Mouse (Mus musculus) heart, adult 11 months (tissue): ENCODE results near the gene Fam102b.

Source experiments
- DNase-seq: peaks from one replicate; pipeline ENCODE4 v3.0.0; 2022

The Fam102b gene

GRCm38 (mm10) chr3:109027515-109027987 is at the start of gene Fam102b:
TSS of gene Fam102b (minus strand) at chr3:109027607.
- DNase-seq = peak; percentile 99

DNA sequence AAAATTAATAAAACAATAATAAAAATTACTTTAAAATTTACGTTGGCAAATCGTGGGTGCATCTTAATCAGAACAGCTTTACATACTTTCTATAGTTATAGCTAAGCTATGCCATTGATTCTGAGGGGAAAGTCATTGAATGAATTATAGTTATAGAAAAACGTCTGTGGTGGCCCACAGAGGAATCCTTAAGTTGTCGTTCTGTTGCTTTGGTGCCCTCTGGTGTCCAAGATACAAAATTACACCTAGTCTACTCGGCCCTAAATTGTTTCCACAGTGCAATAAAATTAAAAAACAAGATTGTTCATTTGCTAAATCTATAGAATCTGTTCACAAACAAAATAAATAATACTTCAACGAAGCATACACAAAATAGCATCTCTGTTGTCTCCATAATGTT is 35.6 kb upstream of the Fam102b start:
- DNase-seq = no peak

GRCm38 (mm10) chr3:109062391-109062790 is 35.0 kb upstream of the Fam102b start:
- DNase-seq = no peak

GRCm38 (mm10) chr3:109059903-109060302 is 32.5 kb upstream of the Fam102b start:
- DNase-seq = no peak

GRCm38 (mm10) chr3:109051946-109052331 is 24.5 kb upstream of the Fam102b start:
- no peak for DNase-seq

- DNase-seq = peak; percentile 96
These were observed 23.9 kb upstream of the Fam102b start for GRCm38 (mm10) chr3:109051056-109051945.

GRCm38 (mm10) chr3:109047707-109048283 is 20.4 kb upstream of the Fam102b start:
- no peak for DNase-seq

- DNase-seq = no peak
These were observed 19.0 kb upstream of the Fam102b start for GRCm38 (mm10) chr3:109046428-109046827.

- no peak for DNase-seq
These were observed 16.0 kb upstream of the Fam102b start for GRCm38 (mm10) chr3:109043395-109043794.

DNA sequence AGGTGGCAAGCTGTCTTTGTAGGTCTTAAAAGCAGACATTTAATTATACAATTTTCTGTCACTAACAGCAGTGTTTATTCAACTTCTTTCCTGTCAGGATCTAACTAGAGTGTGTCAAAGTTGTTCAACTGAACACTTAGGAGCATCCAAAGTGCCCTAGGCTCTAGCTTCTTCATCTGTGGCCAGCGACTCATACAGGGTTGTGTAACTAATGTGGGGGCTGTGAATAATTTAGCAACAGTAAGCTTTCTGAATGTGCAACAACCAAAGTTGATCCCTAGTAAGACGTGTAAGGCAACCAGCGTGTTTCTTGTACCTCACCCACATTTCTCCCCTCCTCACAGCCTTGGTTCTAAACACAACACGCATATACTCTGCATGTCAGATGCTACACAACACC is 13.5 kb upstream of the Fam102b start:
- DNase-seq = no peak

DNA sequence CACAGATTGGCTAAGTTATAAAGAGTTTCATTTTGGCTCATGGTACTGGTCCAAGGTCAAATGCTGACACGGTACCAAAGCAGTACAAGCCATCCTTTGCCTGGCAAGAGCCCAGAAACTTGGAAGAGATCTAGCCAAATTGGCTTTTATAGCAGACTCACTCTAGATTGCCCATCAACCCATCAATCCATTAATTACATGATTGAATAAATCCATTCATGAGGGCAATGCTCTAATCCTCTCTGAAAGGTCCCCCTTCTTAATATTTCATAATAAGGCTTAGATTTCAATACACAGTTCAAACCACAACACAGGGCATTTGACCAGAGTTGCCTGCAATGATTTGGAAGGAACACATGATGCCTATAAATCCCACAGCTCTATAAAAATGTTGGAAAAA is 7.0 kb upstream of the Fam102b start:
- DNase-seq = no peak

GRCm38 (mm10) chr3:109032306-109032705 is 4.9 kb upstream of the Fam102b start:
- DNase-seq = peak; percentile 35

- DNase-seq = no peak
These were observed 4.2 kb upstream of the Fam102b start for GRCm38 (mm10) chr3:109031626-109032025.

- peak; percentile 98 for DNase-seq
These were observed 3.4 kb upstream of the Fam102b start for GRCm38 (mm10) chr3:109030817-109031216.

DNA sequence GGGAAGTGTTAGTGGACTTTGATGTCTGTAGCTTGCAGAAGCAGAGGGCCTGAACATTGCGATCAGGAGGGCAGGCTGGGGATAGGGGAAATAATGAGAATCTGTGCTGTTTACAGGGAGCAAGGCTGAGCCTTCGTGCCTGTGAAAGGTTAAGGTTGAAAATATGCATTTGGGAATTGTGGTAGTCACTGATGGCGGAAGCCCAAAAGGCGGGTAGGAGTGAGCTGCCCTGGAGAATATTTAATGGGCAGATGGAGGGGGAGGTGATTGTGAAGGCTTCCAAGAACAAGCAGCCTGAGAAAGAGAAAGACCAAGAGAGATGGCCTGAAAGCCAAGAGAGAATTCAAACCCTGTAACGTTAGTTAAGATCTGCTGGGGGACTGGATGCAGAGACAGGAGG is 2.3 kb upstream of the Fam102b start:
- DNase-seq = no peak

GRCm38 (mm10) chr3:109026991-109027470 is 376 bp downstream of the Fam102b start:
- DNase-seq = peak; percentile 94

GRCm38 (mm10) chr3:109026462-109026990 is 881 bp downstream of the Fam102b start:
- DNase-seq = peak; percentile 92

DNA sequence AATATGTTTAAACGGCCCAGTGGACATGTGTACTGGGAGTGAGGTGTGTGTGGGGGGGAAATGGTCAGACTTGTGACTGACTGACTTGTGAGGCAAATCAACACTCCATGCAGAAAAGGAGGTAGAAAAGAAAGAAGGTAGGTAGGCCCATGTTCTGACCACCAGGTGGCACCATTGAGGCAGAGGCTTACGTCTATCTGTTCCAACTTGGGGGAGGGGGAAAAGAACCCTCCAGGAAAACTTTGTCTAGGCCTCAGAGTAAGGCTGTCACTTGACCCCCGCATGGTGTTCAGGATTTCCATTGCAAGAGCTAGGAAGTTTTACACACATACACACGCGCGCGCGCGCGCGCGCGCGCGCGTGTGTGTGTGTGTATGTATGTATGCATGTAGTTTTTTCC is 1.8 kb downstream of the Fam102b start:
- peak; percentile 94 for DNase-seq

- no peak for DNase-seq
These were observed 4.3 kb downstream of the Fam102b start for GRCm38 (mm10) chr3:109023066-109023465.

DNA sequence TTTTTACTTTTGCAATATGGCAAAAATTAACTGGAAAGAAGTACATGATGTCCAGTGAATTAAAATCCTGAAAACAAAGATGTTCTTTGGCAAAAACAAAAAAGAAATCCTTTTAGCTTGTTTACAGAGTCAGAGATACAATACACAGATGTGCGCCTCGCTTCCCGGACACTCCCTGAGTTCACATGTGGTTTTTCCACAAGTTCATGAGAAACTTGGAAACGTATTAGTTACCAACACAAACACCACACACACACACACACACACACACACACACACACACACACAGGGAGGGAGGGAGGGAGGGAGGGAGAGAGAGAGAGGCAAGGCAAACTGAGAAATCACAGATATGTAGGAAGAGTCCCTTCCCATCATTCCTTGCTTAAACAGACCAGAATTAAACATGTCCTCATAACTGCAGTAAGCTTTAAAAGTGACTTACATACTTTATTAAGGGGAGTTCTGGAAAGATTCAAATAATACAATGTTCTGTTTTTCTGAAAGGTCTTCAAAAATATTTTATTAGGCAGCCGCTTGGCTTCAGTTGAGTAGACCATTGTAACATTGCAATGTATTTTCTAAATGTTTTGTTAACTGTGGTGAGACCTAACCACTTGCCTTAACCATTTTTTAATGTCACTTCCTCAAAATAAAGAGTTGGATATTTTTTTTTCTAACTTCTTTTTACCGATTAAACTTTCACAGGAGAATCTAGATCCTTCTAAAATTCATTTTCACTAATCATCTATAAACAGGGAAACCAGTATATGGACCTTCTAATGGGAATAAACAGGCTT is 5.5 kb downstream of the Fam102b start:
- peak; percentile 95 for DNase-seq

DNA sequence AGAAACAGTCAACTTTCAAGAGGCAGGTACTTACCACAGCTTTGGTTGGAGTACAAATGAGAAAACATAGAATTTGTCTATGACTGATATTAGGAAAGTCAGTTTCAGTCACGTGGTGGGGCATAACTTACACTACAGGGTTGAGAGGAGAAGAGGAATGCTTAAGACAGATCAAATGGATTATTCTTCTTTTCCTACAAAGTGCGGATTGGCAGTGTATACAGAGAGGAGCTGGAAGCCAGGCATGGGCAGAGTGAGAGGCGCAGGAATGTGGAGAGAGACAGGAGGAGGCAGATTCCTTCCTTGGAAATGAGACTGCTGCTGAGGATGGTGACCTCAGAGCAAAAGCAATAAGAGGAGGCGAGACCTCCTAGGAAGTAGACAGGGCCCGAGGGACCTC is 9.1 kb downstream of the Fam102b start:
- DNase-seq = no peak

- no peak for DNase-seq
These were observed 14.8 kb downstream of the Fam102b start for GRCm38 (mm10) chr3:109012595-109012994.
